Mouse (Mus musculus): Measurements from ENCODE around the gene Zfp950.

GRCm38 (mm10) chr19:61175756-61176324, 35.2 kb upstream of the Zfp950 start, which contains the start of gene Gm7102:
- TF ChIP-seq CTCF (IDR thresholded peaks at IDR 0.05; ENCODE audit: borderline replicate concordance, insufficient read depth, low read depth, low read length) (no peak), POLR2A (IDR thresholded peaks at IDR 0.05; ENCODE audit: borderline replicate concordance, insufficient read depth, low read length) (no peak)
